Mouse (Mus musculus) embryonic facial prominence, embryonic 10.5 days (tissue): ENCODE measurements at regions not wholly inside any gene's neighbourhood (a gene's known extent, or its start where the extent isn't known, plus 50 kb on each side); places are given as distances from the start of the nearest gene placed in this dataset.

ENCODE experiments used
- DNase-seq: peaks from one replicate; pipeline ENCODE4 v3.0.0-alpha.2; 2017; ENCODE audit warnings: low spot score
- H3K27ac ChIP-seq: fragments of 300-500 bp; sonication (generic); replicated peaks from 2 replicates; pipeline ENCODE4 v1.5.1; 2016; ENCODE audit warnings: mild to moderate bottlenecking
- H3K27me3 ChIP-seq: fragments of 300-500 bp; sonication (generic); replicated peaks from 2 replicates; pipeline ENCODE4 v1.6.1; 2016; ENCODE audit warnings: low read depth, mild to moderate bottlenecking; ENCODE audit not compliant: poor library complexity, severe bottlenecking
- H3K36me3 ChIP-seq: fragments of 300-500 bp; sonication (generic); replicated peaks from 2 replicates; pipeline ENCODE4 v1.6.1; 2016; ENCODE audit warnings: mild to moderate bottlenecking, moderate library complexity
- H3K4me1 ChIP-seq: fragments of 300-500 bp; sonication (generic); 2 replicates; pipeline ENCODE4 v1.6.1; 2016
- H3K4me3 ChIP-seq: fragments of 300-500 bp; sonication (generic); 2 replicates; pipeline ENCODE4 v1.5.1; 2016; ENCODE audit warnings: mild to moderate bottlenecking, moderate library complexity
- H3K9me3 ChIP-seq: fragments of 300-500 bp; sonication (generic); 2 replicates; pipeline ENCODE4 v1.6.1; 2016; ENCODE audit warnings: mild to moderate bottlenecking
- WGBS: fragments of 180-500 bp; shearing (Covaris S2); methylation state at CpG from one replicate; pipeline ENCODE4 v1.1.7; 2016; 5-methylcytosine and 5-hydroxymethylcytosine counted together

DNA sequence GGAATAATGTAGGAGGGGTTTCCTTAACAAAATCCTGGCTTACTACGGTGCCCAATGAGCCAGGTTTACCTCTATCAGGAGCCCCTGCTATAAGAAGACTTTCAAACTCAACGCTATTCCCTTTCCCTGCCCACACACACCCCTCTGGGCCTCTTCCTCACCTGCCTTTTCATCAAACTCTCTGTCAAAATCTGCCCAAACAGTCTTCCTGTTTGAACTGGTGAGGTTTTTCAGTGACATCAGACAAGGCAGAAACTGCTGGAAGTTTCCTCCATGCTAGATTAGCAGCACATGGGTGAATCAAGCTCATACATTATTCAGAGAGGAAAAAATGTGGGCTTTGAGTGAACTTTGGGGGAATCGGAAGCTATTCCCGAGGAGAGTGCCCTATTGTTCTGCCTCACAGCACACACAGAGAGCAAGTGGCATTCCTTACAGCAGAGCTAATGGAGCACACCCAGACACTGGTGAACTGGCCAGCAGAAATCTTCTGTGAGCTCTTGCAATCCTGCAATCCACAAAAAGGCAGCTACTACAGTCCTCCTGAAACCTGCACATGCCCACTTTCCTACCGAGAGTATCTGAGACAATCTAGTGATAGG, 141.8 kb upstream of the Rnd3 start:
- H3K27me3 ChIP-seq, result no peaks in the 10 kb centered on the region
- DNase-seq, result no peak
- WGBS, result 56% methylated on average over 5 of the region's 5 CpGs
- H3K27ac ChIP-seq, result no peak overlapping the region
- H3K4me1 ChIP-seq, result peaks cover 5% of the 10 kb centered on the region; the same call in 1 of the 2 replicates
- H3K9me3 ChIP-seq, result no peaks in the 10 kb centered on the region
- no peaks in the 10 kb centered on the region for H3K36me3 ChIP-seq
- H3K4me3 ChIP-seq, result no peak overlapping the region

DNA sequence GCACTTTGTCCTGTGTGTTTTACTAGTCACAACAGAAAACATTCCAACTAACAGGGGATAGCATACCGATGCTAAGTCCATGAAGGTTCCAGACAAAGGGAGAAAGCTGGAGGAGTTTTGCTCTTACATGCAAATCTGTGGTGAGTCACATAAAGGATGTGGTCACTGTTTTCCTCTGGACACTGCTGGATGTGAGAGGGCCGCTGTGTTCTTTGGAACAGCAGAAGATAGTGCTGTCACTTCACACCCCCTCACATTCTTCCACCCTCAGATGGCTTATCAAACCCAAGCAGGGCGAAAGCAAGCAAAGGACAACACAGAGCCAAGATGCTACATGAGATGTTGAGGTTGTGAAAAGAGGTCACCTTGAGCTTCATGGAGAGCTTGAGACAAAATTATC, 139.8 kb upstream of the Rnd3 start:
- no peak for DNase-seq
- WGBS, result 86% methylated on average over 3 of the region's 3 CpGs

DNA sequence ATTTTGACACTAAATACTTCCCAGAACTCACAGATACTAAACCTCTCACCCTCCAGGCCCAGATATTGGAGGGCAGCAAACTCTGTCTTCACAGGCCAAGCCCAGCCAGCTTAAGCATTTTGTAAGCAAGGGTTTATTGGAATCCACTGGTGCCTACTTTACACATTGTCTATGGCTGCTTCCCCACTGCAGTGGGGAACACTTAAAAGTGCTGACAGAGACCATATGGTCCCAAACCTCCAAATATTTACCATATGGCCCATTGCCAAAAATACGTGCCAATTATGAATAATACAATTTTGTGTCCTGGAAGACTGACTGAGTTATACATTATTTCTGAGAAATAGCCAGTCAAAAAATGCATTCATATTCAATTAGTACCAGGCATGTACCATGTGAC, 136.7 kb upstream of the Rnd3 start:
- H3K27me3 ChIP-seq, result no peaks in the 10 kb centered on the region
- no peak overlapping the region for H3K4me3 ChIP-seq
- no peak for DNase-seq
- H3K9me3 ChIP-seq, result no peaks in the 10 kb centered on the region
- peaks cover 8% of the 10 kb centered on the region; the same call in 1 of the 2 replicates for H3K4me1 ChIP-seq
- 80% methylated on average over 1 of the region's 1 CpGs for WGBS
- H3K36me3 ChIP-seq, result no peaks in the 10 kb centered on the region
- no peak overlapping the region for H3K27ac ChIP-seq

More for the DNA sequence above, 139.8 kb upstream of the Rnd3 start:
- H3K27me3 ChIP-seq, result no peaks in the 10 kb centered on the region
- H3K4me1 ChIP-seq, result peaks cover 10% of the 10 kb centered on the region; the same call in 1 of the 2 replicates
- no peak overlapping the region for H3K27ac ChIP-seq
- H3K9me3 ChIP-seq, result no peaks in the 10 kb centered on the region
- H3K36me3 ChIP-seq, result no peaks in the 10 kb centered on the region
- no peak overlapping the region for H3K4me3 ChIP-seq

DNA sequence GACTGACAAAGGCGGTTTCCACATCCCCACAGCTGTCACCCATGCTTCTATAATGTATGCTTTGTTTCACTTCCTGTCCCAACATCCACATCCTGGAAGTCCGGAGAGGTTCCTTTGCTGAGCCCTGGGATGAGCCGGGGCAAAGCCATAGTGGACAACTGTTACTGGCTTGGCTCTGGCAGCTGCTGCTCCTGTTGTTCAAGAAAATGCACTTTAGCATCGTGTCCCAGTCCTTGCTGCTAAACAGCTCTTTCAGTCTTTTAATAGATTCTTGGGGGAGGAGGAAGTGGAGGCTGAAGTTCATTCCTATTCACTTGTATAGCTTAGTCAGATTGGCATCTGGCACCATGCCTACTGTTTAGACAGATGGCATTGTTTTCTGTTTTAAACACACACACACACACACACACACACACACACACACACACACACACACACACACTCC, 135.9 kb upstream of the Rnd3 start:
- H3K4me1 ChIP-seq, result peaks cover 8% of the 10 kb centered on the region; the same call in 1 of the 2 replicates
- 43% methylated on average over 4 of the region's 4 CpGs for WGBS
- H3K27me3 ChIP-seq, result no peaks in the 10 kb centered on the region
- H3K9me3 ChIP-seq, result no peaks in the 10 kb centered on the region
- no peaks in the 10 kb centered on the region for H3K36me3 ChIP-seq
- H3K27ac ChIP-seq, result no peak overlapping the region
- H3K4me3 ChIP-seq, result no peak overlapping the region
- DNase-seq, result no peak

DNA sequence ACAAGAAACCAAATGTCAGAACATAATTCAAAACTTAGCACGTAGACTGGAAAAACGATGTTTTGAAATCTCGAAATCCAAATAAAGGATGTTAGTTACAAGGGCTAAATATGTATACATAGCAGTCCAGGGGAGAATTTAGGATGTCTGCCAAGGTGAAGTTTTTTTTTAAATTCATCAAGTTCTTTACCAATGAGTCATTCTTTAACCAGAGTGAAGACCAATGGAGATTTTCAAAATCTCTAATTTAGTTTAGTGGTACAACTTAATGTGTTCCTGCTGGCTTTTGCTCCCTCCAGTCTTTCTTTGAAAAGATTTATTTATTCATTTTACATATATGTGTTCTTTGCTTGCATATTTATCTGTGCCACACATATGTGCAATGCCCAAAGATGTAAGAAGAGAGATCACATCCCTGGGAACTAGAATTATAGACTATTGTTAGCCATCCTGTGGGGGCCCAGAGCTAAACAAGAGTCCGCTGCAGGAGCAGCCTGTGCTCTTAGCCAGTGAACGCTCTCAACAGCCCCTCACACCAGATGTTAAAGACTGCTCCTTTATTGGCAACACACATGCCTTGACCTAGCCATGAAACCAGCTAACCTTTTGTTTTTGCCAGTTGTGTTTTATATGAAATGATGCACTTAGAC, 130.6 kb upstream of the Rnd3 start:
- Histone ChIP-seq H3K27ac (no peak overlapping the region), H3K4me3 (no peak overlapping the region), H3K9me3 (no peaks in the 10 kb centered on the region), H3K4me1 (peaks cover 2% of the 10 kb centered on the region; the same call in 1 of the 2 replicates), H3K27me3 (no peaks in the 10 kb centered on the region), H3K36me3 (no peaks in the 10 kb centered on the region)
- 83% methylated on average over 5 of the region's 5 CpGs for WGBS
- no peak for DNase-seq

GRCm38 (mm10) chr2:51278824-51279223, 129.9 kb upstream of the Rnd3 start:
- H3K4me3 ChIP-seq, result no peak overlapping the region
- no peak overlapping the region for H3K27ac ChIP-seq
- no peaks in the 10 kb centered on the region for H3K27me3 ChIP-seq
- H3K9me3 ChIP-seq, result no peaks in the 10 kb centered on the region
- 87% methylated on average over 1 of the region's 1 CpGs for WGBS
- peaks cover 2% of the 10 kb centered on the region; the same call in 1 of the 2 replicates for H3K4me1 ChIP-seq
- DNase-seq, result no peak
- no peaks in the 10 kb centered on the region for H3K36me3 ChIP-seq

DNA sequence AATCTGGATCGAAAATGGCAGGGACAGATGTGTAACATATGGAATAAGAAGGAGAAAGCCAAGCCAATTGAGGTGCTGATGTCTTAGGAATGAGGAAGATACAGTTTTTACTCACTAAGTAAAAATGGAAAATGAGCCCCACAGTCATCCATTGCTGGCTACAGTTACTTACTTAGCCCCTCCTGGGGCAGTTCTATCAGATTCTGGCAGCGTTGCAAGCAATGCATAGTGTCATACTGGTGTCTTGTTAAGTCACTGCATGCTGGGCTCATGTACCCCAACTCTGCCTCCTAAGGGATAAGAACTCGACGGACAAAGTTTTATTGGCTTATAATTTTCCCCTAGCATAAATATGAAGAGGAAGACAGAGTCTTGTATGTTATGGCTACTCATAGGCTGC, 129.4 kb upstream of the Rnd3 start:
- 87% methylated on average over 4 of the region's 4 CpGs for WGBS
- Histone ChIP-seq H3K36me3 (no peaks in the 10 kb centered on the region), H3K27ac (no peak overlapping the region)

DNA sequence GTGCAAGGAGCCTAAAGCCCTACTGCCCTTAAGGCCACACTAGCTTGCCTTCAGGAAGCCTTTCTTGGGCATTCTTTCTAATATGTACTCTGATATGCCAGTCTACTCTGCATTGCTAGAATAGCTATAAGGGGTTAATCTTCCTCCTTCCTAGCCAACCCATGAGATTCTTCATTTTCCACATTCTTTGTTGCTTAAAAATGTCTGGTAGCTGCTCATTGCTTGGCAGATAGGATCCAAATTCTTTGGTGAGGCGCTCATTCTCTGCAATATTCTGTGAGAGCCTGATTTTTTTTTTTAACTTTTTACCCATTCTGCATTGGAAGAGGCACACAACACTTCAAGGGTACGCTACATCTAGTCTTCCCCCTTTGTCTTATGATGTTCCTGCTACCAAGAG, 127.7 kb upstream of the Rnd3 start:
- Histone ChIP-seq H3K27ac (no peak overlapping the region), H3K9me3 (no peaks in the 10 kb centered on the region), H3K27me3 (no peaks in the 10 kb centered on the region), H3K36me3 (no peaks in the 10 kb centered on the region), H3K4me3 (no peak overlapping the region), H3K4me1 (peaks cover 10% of the 10 kb centered on the region)
- WGBS, result 87% methylated on average over 2 of the region's 2 CpGs
- DNase-seq, result no peak

More for the DNA sequence above, 129.4 kb upstream of the Rnd3 start:
- Histone ChIP-seq H3K4me3 (no peak overlapping the region), H3K9me3 (no peaks in the 10 kb centered on the region), H3K4me1 (peaks cover 2% of the 10 kb centered on the region; the same call in 1 of the 2 replicates), H3K27me3 (no peaks in the 10 kb centered on the region)
- no peak for DNase-seq

DNA sequence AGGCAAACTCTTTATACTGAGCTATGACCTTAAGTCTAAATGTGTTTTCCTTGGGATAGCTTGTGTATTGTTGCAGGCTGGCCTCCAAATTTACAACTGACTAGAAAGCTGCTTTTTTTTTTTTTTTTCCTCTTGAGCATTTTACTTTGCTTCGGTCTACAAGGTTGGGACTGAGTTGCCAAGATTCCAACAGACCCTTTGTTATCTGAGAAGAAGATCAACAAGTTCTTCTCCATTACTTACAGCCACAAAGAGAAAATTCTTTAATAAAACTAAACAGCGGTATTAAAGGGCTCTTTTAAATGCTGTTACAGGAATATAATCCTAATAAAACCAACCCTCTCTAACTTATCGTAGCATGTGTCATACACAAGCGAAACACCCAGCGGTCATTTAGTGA, 124.4 kb upstream of the Rnd3 start:
- Histone ChIP-seq H3K36me3 (no peaks in the 10 kb centered on the region), H3K9me3 (no peaks in the 10 kb centered on the region), H3K27ac (no peak overlapping the region), H3K4me3 (no peak overlapping the region), H3K4me1 (peaks cover 18% of the 10 kb centered on the region), H3K27me3 (no peaks in the 10 kb centered on the region)
- no peak for DNase-seq
- WGBS, result 81% methylated on average over 5 of the region's 5 CpGs

DNA sequence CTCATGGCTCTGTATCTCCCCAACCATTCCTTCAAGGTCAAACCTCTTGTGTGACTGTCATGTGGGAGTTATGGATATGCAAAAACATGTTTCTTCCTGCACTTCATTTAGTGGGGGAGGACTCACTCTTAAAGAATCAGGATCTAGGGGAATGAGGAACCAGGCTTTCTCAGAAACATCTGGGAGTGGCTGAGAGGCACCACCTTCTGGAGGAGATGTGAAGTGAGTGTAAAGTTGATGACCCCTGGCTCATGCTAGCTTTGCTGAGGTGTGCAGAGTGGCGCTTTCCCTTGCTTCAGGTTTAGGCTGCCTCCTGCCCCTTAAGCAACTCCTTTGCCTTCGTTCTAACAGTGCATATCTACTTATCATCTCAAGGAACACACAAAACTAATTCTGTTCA, 119.6 kb upstream of the Rnd3 start:
- H3K4me3 ChIP-seq, result no peak overlapping the region
- peaks cover 33% of the 10 kb centered on the region for H3K4me1 ChIP-seq
- no peaks in the 10 kb centered on the region for H3K27me3 ChIP-seq
- DNase-seq, result peak; percentile 34
- WGBS, result 61% methylated on average over 2 of the region's 2 CpGs
- 0 out of 2 replicates have a peak overlapping the region, but pooled peaks have one; percentile 24 for H3K27ac ChIP-seq
- H3K9me3 ChIP-seq, result no peaks in the 10 kb centered on the region
- H3K36me3 ChIP-seq, result no peaks in the 10 kb centered on the region

- no peaks in the 10 kb centered on the region for H3K27me3 ChIP-seq
- DNase-seq, result peak; percentile 51
- H3K36me3 ChIP-seq, result no peaks in the 10 kb centered on the region
- no peaks in the 10 kb centered on the region for H3K9me3 ChIP-seq
- no peak overlapping the region for H3K4me3 ChIP-seq
- WGBS, result 37% methylated on average over 5 of the region's 5 CpGs
- H3K27ac ChIP-seq, result peak overlapping the region; percentile 78
- peaks cover 31% of the 10 kb centered on the region for H3K4me1 ChIP-seq
Measured at GRCm38 (mm10) chr2:51267662-51268061, 118.8 kb upstream of the Rnd3 start.

- 85% methylated on average over 1 of the region's 1 CpGs for WGBS
- Histone ChIP-seq H3K9me3 (no peaks in the 10 kb centered on the region), H3K4me1 (peaks cover 7% of the 10 kb centered on the region), H3K27ac (no peak overlapping the region), H3K27me3 (no peaks in the 10 kb centered on the region), H3K36me3 (no peaks in the 10 kb centered on the region), H3K4me3 (no peak overlapping the region)
- no peak for DNase-seq
Measured at GRCm38 (mm10) chr2:51262506-51262905, 113.6 kb upstream of the Rnd3 start.

GRCm38 (mm10) chr2:51250798-51251197, 101.9 kb upstream of the Rnd3 start:
- no peak for DNase-seq
- Histone ChIP-seq H3K27me3 (no peaks in the 10 kb centered on the region), H3K36me3 (no peaks in the 10 kb centered on the region), H3K27ac (0 out of 2 replicates have a peak overlapping the region, but pooled peaks have one; percentile 19), H3K4me1 (peaks cover 9% of the 10 kb centered on the region), H3K4me3 (no peak overlapping the region), H3K9me3 (no peaks in the 10 kb centered on the region)
- 71% methylated on average over 6 of the region's 6 CpGs for WGBS
